Mouse (Mus musculus) R1 (cell line): ENCODE results near the gene Prrt3.

ENCODE experiments used
- DNase-seq: peaks from one replicate; pipeline ENCODE4 v3.0.0-alpha.2; 2018; ENCODE audit warnings: low read depth, low spot score

Gene Prrt3

DNA sequence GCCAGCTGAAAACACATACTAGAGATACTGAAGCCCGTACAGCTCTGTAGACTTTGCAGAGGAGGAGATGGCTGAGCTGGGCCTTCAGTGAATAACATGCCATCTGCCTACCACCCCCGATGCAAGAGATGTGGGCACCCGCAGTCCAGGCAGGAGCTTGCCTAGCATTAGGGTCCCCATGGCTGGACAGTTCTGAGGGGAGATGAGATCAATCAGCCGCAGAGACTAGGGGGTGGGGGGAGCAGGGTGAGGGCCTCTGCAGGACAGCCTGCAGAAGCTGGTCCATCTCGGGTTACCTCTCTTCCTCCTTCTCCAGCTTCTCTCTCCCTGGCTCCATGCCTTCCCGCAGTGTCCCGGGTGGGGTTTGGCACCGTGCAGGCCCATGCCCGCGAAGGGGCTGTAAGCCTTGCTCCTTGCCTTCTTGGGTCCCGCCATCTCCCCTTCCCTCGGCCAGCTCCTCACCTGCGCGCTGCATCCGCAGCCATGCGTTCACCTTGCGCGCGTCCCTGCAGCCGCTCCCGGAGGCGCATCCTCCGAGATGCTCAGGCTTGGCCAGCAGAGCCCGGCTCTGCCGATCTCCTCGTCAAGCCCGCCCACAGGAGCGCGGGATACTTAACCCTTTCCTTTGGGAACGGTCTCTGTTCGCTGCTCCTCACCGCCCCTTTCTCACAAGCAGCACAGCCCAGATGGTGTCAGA, at the start of gene Prrt3:
TSS of gene Prrt3 (minus strand) at position 544 of the 697 bp plus-strand sequence.
- peak; percentile 91 for DNase-seq

GRCm38 (mm10) chr6:113543906-113544481, 42.3 kb upstream of the Prrt3 start:
- peak; percentile 48 for DNase-seq

- peak; percentile 25 for DNase-seq
Measured at GRCm38 (mm10) chr6:113541610-113542009, 39.9 kb upstream of the Prrt3 start.

DNA sequence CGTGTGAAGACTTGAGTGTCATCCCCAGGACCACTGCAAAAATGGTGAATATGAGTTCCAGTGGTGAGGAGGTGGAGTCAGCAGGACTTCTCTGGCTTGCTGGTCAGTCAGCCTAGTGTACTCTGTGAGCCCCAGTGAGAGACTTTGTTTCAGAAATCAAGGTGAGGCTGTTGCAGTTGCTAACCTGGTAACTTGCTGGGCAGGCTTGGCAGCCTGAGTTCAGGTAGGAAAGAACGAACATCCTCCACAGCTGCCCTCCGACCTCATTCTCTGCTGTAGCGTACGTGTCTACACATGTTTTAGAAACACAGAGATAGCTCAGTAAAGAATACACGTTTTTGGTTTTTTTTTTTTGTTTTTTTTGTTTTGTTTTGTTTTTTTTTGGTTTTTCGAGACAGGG, 33.2 kb upstream of the Prrt3 start:
- no peak for DNase-seq

DNA sequence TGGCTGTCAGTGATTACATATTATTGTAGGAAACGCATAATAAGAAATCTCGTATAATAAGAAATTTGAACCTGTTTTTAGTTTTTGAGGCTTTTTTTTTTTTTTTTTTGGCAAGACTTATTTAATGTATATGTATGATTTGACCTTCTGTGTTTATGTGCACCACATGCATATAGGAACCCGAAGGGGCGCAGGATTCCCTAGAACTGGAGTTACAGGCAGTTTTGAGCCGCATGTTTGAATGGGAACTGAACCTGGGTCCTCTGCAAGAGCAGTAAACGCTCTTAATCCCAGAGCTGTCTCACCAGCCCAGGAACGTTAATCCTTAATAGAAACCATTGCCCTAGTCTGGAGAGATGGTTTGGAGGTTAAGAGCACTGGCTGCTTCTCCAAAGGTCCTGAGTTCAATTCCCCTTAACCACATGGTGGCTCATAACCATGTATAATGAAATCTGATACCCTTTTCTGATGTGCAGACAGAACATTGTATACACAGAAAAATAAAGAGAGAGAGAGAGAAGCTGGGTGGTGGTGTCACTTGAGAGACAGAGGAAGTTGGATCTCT, 30.2 kb upstream of the Prrt3 start:
- no peak for DNase-seq

DNA sequence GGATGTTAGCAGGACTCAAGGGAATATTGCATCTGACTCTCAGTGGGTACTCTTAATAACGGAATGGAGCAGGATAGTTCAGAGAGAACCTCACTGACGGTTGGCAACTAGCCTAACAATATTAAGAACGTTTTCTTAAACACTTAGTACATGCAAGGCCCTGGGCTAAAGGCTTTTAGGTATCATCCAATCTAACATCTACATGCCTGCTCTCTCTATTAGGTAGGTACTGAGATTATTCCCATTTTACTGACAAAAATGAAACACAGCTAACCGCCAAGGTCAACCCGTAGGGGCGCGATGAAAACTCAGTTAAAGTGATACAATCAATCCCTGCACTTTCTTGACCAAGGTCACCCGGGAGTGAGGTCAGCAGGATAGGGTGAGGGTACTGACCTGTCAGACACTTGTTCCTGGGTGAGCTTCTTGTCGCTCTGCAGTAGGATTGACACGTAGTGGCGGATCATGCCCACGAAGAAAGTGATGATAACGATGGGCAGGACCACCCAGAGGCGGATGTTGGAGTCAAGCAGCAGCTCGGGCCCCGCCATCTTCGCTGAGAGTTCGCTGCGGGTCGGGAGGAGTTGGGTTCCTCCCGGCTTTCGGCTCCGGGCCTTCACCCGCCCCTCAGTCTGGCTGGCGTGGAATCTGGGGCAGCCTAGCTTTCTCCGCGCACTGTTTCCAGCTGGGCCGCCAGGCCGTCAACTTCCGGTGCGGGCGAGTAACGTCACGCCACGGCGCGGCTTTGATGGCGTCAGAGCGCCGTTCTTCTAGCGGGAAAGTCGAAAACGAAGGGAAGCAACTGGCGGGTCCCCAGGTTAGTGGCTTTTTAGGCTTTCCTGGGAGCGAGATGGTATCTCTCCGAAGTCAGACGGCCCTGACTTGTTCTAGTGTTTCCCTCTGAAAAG, 29.5 kb upstream of the Prrt3 start, which contains the start of the genes Emc3 and Fancd2:
TSS of gene Emc3 (minus strand) at position 721 of the 908 bp plus-strand sequence.
TSS of gene Fancd2 (plus strand) at position 751 of the 908 bp plus-strand sequence.
- peak; percentile 92 for DNase-seq

DNA sequence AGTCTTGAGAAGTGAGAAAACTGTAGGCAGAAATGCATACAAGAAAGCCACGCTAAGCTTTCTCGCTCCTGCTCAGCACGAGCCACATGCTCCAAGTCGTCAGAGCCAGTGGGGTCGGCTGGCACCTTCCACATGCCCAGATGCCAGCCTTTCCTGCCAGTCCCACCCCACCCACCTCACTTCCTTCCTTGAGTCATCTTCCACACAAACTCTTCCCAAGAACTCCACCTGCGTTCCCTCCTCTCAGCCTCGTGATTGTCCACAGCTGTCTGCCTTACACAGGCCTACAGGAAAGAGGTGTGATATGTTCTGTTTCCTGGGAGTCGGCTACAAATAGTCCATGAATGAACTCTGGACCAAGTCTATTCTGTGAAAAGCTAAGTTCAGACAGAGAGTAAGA, 21.7 kb upstream of the Prrt3 start:
- DNase-seq = no peak

GRCm38 (mm10) chr6:113522310-113522709, 20.6 kb upstream of the Prrt3 start:
- DNase-seq = no peak

DNA sequence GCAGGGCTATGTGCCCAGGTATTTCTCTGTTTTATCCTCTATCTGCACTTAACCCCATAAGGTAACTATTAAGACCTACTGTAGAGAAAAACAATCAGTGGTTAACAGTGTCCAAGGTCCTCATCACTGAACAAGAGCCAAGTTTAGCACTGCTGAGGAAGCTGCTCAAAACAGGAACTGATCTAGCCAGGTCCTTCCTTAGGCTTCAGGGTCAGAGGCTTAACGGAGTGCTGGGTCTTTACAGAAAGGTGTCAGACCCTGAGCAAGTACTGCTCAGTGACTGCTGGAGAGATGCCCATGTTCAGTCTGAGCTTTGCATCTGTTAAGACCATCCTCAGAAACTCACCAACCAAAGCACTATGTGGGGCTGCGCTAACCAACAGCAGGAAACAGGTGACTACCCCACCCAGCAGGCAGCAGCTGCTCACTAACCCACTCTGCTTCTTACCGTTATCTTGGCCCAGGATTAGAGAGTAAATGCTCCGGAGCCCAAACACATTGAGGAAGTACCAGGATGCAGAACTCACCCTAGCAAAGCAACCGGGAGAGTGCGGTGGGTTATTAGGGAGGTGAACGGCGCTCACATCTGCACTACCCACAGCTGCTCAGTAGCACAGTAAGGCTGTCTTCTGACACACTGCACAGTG, 15.8 kb upstream of the Prrt3 start:
- DNase-seq = no peak

DNA sequence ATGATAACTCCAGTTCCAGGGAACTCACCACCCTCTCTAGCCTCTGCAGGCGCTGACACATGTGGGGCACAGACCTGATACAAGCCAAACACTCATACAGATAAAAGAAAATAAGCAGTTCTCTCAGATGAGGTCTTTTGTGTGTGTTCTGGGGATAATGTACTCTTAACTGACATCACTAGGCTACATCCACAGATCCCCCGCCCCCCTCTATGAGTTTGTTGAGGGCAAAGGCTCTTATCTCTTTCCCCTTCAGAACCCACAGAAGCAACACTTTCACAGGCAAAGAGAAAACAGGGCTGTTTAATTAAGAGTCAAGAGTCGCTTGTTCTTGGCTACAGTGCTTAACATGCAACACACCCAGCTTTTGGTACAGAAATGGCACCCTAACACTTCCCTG, 12.9 kb upstream of the Prrt3 start:
- DNase-seq = no peak

- DNase-seq = no peak
Measured at GRCm38 (mm10) chr6:113513944-113514343, 12.2 kb upstream of the Prrt3 start.

DNA sequence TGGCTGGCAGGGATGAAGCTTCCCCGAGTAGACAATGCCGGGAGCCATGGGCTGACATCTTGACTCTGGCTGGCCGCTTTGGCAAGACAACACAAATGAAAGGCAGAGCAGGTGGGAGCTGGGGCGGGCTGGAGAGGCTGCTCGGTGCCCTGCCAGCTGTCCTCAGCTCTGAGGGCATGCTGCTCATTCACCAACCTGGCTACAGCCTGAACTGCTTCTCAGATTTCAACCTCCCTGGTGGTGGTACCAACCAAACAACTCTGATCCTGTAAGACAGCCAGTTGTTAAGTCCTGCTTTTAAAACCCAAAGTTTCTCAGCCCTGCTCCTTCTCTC, 7.2 kb upstream of the Prrt3 start:
- DNase-seq = no peak

DNA sequence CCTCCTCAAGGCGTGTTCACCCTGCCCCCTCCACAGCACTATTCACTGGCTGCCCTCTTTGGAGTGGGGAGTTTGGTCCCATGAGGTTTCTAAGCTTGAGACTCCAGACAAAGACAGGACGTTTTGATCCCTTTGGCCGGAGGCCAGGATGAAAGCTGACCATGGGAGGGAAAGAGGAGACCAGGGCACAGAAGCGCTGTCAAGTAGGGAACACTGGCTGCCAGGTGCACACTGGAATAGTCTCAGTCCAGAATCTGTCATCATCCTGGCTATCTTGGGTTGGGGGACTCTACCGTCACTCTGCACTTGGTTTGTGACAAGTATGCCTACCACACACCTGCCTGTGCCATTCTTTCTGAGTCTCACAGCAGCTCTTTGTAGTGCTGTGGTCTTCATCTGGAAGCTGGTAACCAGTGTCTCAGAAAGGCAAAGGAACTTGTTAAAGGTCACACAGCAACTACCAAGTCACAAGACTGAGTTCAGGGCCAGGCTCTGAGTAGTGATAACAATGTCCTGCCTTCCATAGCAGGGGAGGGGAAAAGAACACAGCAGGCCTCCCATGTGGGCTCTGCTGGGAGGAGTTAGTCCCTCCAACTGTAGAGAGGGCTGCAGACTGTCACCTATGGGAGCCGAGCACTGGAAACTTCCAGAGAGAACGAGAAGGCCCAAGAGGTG, 6.7 kb upstream of the Prrt3 start:
- peak; percentile 41 for DNase-seq

DNA sequence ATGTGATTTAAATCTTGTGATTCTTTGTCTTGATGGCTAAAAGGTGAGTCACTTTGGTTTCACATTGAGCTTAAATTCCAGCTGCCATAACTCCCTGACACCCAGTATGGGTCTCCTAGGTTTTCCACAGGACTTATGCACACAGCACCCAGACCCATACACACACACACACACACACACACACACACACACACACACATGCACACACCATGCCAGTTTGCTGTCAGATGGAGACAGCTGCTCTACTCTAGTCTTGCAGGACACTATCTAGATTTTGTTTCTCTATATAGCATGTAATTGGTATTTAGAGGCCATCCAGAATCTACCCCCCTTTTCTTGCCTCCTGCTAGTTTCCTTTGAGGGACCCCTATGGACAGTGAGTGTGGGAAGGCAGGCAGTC, 5.4 kb upstream of the Prrt3 start:
- no peak for DNase-seq

GRCm38 (mm10) chr6:113505689-113506088, 4.0 kb upstream of the Prrt3 start:
- no peak for DNase-seq

- DNase-seq = peak; percentile 95
Measured at GRCm38 (mm10) chr6:113502801-113503200, 1.1 kb upstream of the Prrt3 start.

DNA sequence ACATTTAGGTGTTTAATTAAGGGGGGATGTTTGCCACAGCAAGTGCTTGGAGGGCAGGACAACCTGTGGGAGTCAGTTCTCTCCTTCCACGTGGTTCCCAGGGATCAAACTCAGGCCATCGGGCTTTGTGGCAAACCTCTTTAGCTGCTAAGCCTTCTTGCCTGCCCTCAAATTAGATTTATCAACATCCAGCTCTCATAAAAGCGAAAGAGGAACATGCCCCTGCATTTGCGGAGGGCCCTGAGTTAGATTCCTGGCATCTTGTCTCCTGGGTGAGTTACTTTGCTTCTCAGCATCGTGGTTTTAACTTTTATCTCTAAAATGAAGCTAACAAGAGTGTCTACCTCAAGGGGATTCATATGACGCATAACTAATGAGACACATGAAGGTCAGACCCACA, 2.4 kb downstream of the Prrt3 start:
- DNase-seq = no peak

DNA sequence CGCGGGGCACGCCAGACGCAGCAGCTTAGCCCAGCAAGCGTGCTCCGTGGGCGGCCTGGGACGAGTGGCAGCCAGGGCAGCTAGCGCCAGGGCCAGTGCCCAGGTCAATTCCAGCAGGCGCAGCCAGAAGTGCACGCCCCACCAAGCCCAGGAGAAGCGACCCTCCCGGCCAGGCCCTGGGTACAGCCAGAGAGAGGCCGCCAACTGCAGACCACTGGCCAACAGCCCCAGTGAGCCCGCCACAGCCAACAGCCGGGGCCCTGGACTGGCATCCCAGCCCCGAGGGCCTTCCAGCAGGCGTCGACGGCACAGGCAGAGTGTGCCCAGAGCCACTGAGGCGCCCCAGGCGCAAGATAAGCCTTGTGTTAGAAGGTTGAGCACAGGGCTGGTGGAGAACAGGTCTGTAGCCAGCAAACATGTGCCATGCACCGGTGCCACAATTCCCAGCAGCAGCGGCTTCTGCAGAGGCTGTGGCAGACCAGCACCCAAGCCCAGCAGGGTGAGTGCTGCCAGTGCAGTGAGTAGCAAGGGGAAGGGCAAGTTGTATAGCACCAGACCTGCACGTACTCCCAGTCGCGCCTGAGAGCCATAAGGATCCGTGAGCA, 6.6 kb downstream of the Prrt3 start:
- no peak for DNase-seq

DNA sequence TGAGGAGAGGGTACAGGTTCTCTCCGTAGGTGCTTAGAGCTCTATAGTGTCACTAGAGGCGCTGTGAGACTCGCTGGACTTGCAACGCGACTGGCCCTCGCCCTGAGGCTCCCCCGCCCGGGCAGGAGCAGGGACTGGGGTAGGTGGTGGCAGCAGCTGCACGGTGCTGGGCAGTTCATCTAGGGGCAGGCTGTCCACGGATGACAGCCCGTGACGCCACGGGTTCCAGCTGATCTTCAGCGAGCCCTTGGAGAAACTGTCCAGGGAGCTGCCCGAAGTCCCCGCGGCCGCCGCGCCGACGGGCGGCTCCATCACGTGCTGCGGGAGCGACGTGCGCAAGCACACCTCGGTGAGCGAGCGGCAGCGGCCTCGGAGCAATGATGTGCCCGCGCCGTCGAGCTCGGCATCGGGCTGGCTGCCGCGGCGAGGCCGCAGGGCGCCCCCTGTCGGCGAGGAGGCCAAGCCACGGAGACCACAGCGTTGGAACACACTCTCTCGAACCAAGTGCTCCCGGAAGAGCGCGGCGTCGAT, 7.4 kb downstream of the Prrt3 start:
- DNase-seq = peak; percentile 88

GRCm38 (mm10) chr6:113492101-113492864, 9.4 kb downstream of the Prrt3 start:
- DNase-seq = peak; percentile 62
